Mouse (Mus musculus) heart, adult 2 months (tissue): ENCODE results near the gene Cpa5.

ENCODE experiments used
- CTCF ChIP-seq: fragments of 200-600 bp; IDR thresholded peaks from 2 replicates; pipeline ENCODE4 v1.8.1; 2022; ENCODE audit warnings: antibody characterized with exemption, mild to moderate bottlenecking, moderate library complexity
- EP300 ChIP-seq: fragments of 200-500 bp; IDR thresholded peaks from 2 replicates; pipeline ENCODE4 v1.6.1; 2011; ENCODE audit warnings: low read depth, low read length, control low read depth; ENCODE audit not compliant: insufficient read depth
- POLR2A ChIP-seq: fragments of 200-500 bp; IDR thresholded peaks from 2 replicates; pipeline ENCODE4 v1.6.1; 2011; ENCODE audit warnings: mild to moderate bottlenecking, low read depth, low read length, control low read depth; ENCODE audit not compliant: insufficient read depth

GRCm38 (mm10) chr6:30576477-30577203 lies 34.2 kb upstream of the Cpa5 start:
- no peak for TF ChIP-seq EP300
- TF ChIP-seq CTCF: no peak
- no peak for TF ChIP-seq POLR2A
